Comparison of ENCODE assay signal across 9 mouse cellular contexts in genomic region chr11:100891256-100892123, GRCm38 (mm10). TPM values are rescaled to one million over a fixed set of nuclear protein-coding genes. Genes with fewer than 3 reads are reported as not detected.
A peak's percentile ranks its signal among the peaks of the same experiment; 100 is the strongest.
DNase-seq lines count a peak whose midpoint lies in the region; ATAC-seq and TF ChIP-seq lines count a peak whose summit lies in the region.
"Had no signal": no experiment of that assay in that cellular context is flagged by ENCODE, and none has a peak within 500 bp of the region (broad histone marks: within the 10 kb centered on the region; RNA-seq: fewer than 3 reads in every experiment).

No protein-coding gene starts in this region.

- H3K36me3 ChIP-seq in midbrain, embryonic 12.5 days = no peaks in the 10 kb centered on the region
- H3K36me3 ChIP-seq in midbrain, embryonic 16.5 days (ENCODE audit: control insufficient read depth, insufficient read depth, low read length) = 0 out of 2 replicates have a peak, but pooled peaks cover 3% of the 10 kb centered on the region
- H3K36me3 ChIP-seq in liver, embryonic 12.5 days = peaks cover 82% of the 10 kb centered on the region

- H3K4me2 ChIP-seq in midbrain, embryonic 12.5 days (replicated peaks) = no peak overlapping the region
- H3K4me2 ChIP-seq in midbrain, embryonic 16.5 days (ENCODE audit: low read length) = no peak overlapping the region
- peak overlapping the region; percentile 63 for H3K4me2 ChIP-seq in liver, embryonic 12.5 days

- no peak for ATAC-seq in midbrain, embryonic 12.5 days (ENCODE audit: low FRiP score, low read depth)
- no peak for ATAC-seq in midbrain, embryonic 16.5 days
- ATAC-seq in liver, embryonic 12.5 days = peak; percentile 84
- ATAC-seq: forebrain, embryonic 14.5 days had no signal

- no peaks in the 10 kb centered on the region for H3K9me3 ChIP-seq in midbrain, embryonic 12.5 days
- H3K9me3 ChIP-seq in midbrain, embryonic 16.5 days (replicated peaks; ENCODE audit: control insufficient read depth, low read length, poor library complexity, severe bottlenecking) = no peaks in the 10 kb centered on the region
- H3K9me3 ChIP-seq in liver, embryonic 12.5 days (replicated peaks) = no peaks in the 10 kb centered on the region

- H3K9ac ChIP-seq in midbrain, embryonic 12.5 days (replicated peaks) = no peak overlapping the region
- no peak overlapping the region for H3K9ac ChIP-seq in midbrain, embryonic 16.5 days (ENCODE audit: low read depth, low read length)
- H3K9ac ChIP-seq in liver, embryonic 12.5 days = peak overlapping the region; percentile 65

- intact Hi-C loops in gastrocnemius, adult 2 months (cut with DNase I) = loop anchor here (2.0 to 5.0 kb wide), 3 partner anchors 59 to 286 kb away; partner anchors contain the start of gene Ccr10

- peaks cover 7% of the 10 kb centered on the region; the same call in 1 of the 2 replicates for H3K4me1 ChIP-seq in midbrain, embryonic 12.5 days
- H3K4me1 ChIP-seq in midbrain, embryonic 16.5 days (ENCODE audit: control insufficient read depth, insufficient read depth, low read length) = no peaks in the 10 kb centered on the region
- H3K4me1 ChIP-seq in liver, embryonic 12.5 days = peaks cover 78% of the 10 kb centered on the region

- H3K27ac ChIP-seq in gastrocnemius, adult 2 months = peak overlapping the region; percentile 75
- H3K27ac ChIP-seq in midbrain, embryonic 12.5 days (replicated peaks) = peak overlapping the region; percentile 42
- H3K27ac ChIP-seq in midbrain, embryonic 16.5 days (ENCODE audit: low read length) = no peak overlapping the region
- H3K27ac ChIP-seq in liver, embryonic 12.5 days = peak overlapping the region; percentile 89

- TF ChIP-seq CTCF in gastrocnemius, adult 2 months (IDR thresholded peaks at IDR 0.05) = no peak

- no peak overlapping the region for H3K4me3 ChIP-seq in gastrocnemius, adult 2 months
- H3K4me3 ChIP-seq in midbrain, embryonic 12.5 days = no peak overlapping the region
- no peak overlapping the region for H3K4me3 ChIP-seq in midbrain, embryonic 16.5 days (ENCODE audit: low read depth, low read length)
- peak overlapping the region; percentile 19; the same call in 1 of the 2 replicates for H3K4me3 ChIP-seq in liver, embryonic 12.5 days

- 71% methylated on average over 15 of the region's 15 CpGs for WGBS in midbrain, embryonic 12.5 days
- WGBS in midbrain, embryonic 16.5 days = 64% methylated on average over 15 of the region's 15 CpGs
- WGBS in liver, embryonic 12.5 days (ENCODE audit: insufficient replicate concordance) = 14% methylated on average over 15 of the region's 15 CpGs

- DNase-seq in gastrocnemius, adult 2 months = peak; percentile 12
- no peak for DNase-seq in gastrocnemius, postnatal 25 days
- DNase-seq in yolk sac, embryonic 10.5 days (ENCODE audit: low spot score) = peak; percentile 23
- no peak for DNase-seq in adrenal gland, adult 8-10 months
- DNase-seq in gastrocnemius, adult 18-20 months (ENCODE audit: low spot score) = no peak

- no peaks in the 10 kb centered on the region for H3K27me3 ChIP-seq in midbrain, embryonic 12.5 days
- no peaks in the 10 kb centered on the region for H3K27me3 ChIP-seq in midbrain, embryonic 16.5 days (ENCODE audit: control insufficient read depth, insufficient read depth, low read depth, low read length)
- no peaks in the 10 kb centered on the region for H3K27me3 ChIP-seq in liver, embryonic 12.5 days (replicated peaks)

RNA-seq across cellular contexts. Expression of gene Stat5a, which starts 32.3 kb away (rescaled TPM):
- total RNA-seq in gastrocnemius, adult 2 months (2021) = 10 to 100 TPM; 11.7 to 15.8 TPM
- 10 to 100 TPM; 10.9 to 14.8 TPM for total RNA-seq in gastrocnemius, postnatal 25 days (2021)
- 1.5 and 1.8 TPM in 2 replicates for polyA plus RNA-seq in midbrain, embryonic 12.5 days (2016; fragmentation: Nextera tagmentation; extraction: Ambion mirVana)
- polyA plus RNA-seq in midbrain, embryonic 16.5 days (2015; fragmentation: Nextera tagmentation; extraction: Ambion mirVana) = 2.1 and 3.2 TPM in 2 replicates
- polyA plus RNA-seq in liver, embryonic 12.5 days (2016; fragmentation: Nextera tagmentation; extraction: Ambion mirVana) = 16.0 and 17.7 TPM in 2 replicates
- total RNA-seq in adrenal gland, adult 8-10 months (2022) = 10 to 100 TPM; 30.6 to 60.4 (median 41.2) TPM
- 10 to 100 TPM; 11.3 to 13.3 TPM for total RNA-seq in gastrocnemius, adult 18-20 months (2021)

RNA-seq across cellular contexts. Expression of gene Stat5b, which starts 41.0 kb away (rescaled TPM):
- 100 to 1,000 TPM; 139 to 145 TPM for total RNA-seq in gastrocnemius, adult 2 months (2021)
- total RNA-seq in gastrocnemius, postnatal 25 days (2021) = 100 to 1,000 TPM in 1 of 2 experiments, 10 to 100 TPM in 1; 93.2 to 126 TPM
- 18.8 and 19.4 TPM in 2 replicates for polyA plus RNA-seq in midbrain, embryonic 12.5 days (2016; fragmentation: Nextera tagmentation; extraction: Ambion mirVana)
- 17.5 and 22.9 TPM in 2 replicates for polyA plus RNA-seq in midbrain, embryonic 16.5 days (2015; fragmentation: Nextera tagmentation; extraction: Ambion mirVana)
- polyA plus RNA-seq in liver, embryonic 12.5 days (2016; fragmentation: Nextera tagmentation; extraction: Ambion mirVana) = 31.6 and 33.7 TPM in 2 replicates
- total RNA-seq in adrenal gland, adult 8-10 months (2022) = 10 to 100 TPM; 64.5 to 92.1 (median 73.7) TPM
- total RNA-seq in gastrocnemius, adult 18-20 months (2021) = 100 to 1,000 TPM; 125 to 170 TPM

RNA-seq across cellular contexts. Expression of gene Stat3, which starts 47.9 kb away (rescaled TPM):
- total RNA-seq in gastrocnemius, adult 2 months (2021) = 10 to 100 TPM; 40.6 to 44.2 TPM
- 10 to 100 TPM; 32.5 to 49.5 TPM for total RNA-seq in gastrocnemius, postnatal 25 days (2021)
- polyA plus RNA-seq in midbrain, embryonic 12.5 days (2016; fragmentation: Nextera tagmentation; extraction: Ambion mirVana) = 31.7 and 35.0 TPM in 2 replicates
- polyA plus RNA-seq in midbrain, embryonic 16.5 days (2015; fragmentation: Nextera tagmentation; extraction: Ambion mirVana) = 37.3 and 39.0 TPM in 2 replicates
- polyA plus RNA-seq in liver, embryonic 12.5 days (2016; fragmentation: Nextera tagmentation; extraction: Ambion mirVana) = 37.3 and 40.1 TPM in 2 replicates
- 100 to 1,000 TPM in 1 of 4 experiments, 10 to 100 TPM in 3; 84.0 to 116 (median 95.7) TPM for total RNA-seq in adrenal gland, adult 8-10 months (2022)
- total RNA-seq in gastrocnemius, adult 18-20 months (2021) = 10 to 100 TPM; 38.1 to 48.6 TPM

Comparison
In these comparisons a context has a peak if more than half of its experiments do, and no peak if none do; other contexts are left out.
1. DNase-seq: peak in gastrocnemius, adult 2 months (single experiment) and yolk sac, embryonic 10.5 days (single experiment); none in gastrocnemius, postnatal 25 days (single experiment), adrenal gland, adult 8-10 months (single experiment) and gastrocnemius, adult 18-20 months (single experiment).